Mouse (Mus musculus) liver, embryonic 15.5 days (tissue): ENCODE measurements around the gene Per2. TPM values are rescaled to one million over a fixed set of nuclear protein-coding genes. Genes with fewer than 3 reads are reported as not detected.

Source experiments
- ATAC-seq: fragments of 200-750 bp; cut with Nextera tagmentation; 2 replicates; pipeline ENCODE4 v1.8.0; 2017; ENCODE audit warnings: moderate number of reproducible peaks, mild to moderate bottlenecking, moderate library complexity; ENCODE audit not compliant: insufficient read depth
- H3K27ac ChIP-seq: fragments of 300-500 bp; sonication (generic); replicated peaks from 2 replicates; pipeline ENCODE4 v1.5.1; 2015; ENCODE audit warnings: mild to moderate bottlenecking, inconsistent platforms
- H3K27me3 ChIP-seq: fragments of 300-500 bp; sonication (generic); 2 replicates; pipeline ENCODE4 v1.6.1; 2015; ENCODE audit warnings: mild to moderate bottlenecking, inconsistent platforms
- H3K36me3 ChIP-seq: fragments of 300-500 bp; sonication (generic); replicated peaks from 2 replicates; pipeline ENCODE4 v1.6.1; 2015; ENCODE audit warnings: moderate library complexity, mild to moderate bottlenecking, inconsistent platforms
- H3K4me1 ChIP-seq: fragments of 300-500 bp; sonication (generic); replicated peaks from 2 replicates; pipeline ENCODE4 v1.6.1; 2015; ENCODE audit warnings: inconsistent platforms
- H3K4me2 ChIP-seq: fragments of 300-500 bp; sonication (generic); 2 replicates; pipeline ENCODE4 v1.6.1; 2015; ENCODE audit warnings: moderate library complexity, mild to moderate bottlenecking, inconsistent platforms
- H3K4me3 ChIP-seq: fragments of 300-500 bp; sonication (generic); replicated peaks from 2 replicates; pipeline ENCODE4 v1.5.1; 2015; ENCODE audit warnings: mild to moderate bottlenecking, inconsistent platforms
- H3K9ac ChIP-seq: fragments of 300-500 bp; sonication (generic); 2 replicates; pipeline ENCODE4 v1.6.1; 2015; ENCODE audit warnings: moderate library complexity, mild to moderate bottlenecking, inconsistent platforms
- H3K9me3 ChIP-seq: fragments of 300-500 bp; sonication (generic); replicated peaks from 2 replicates; pipeline ENCODE4 v1.6.1; 2016; ENCODE audit warnings: inconsistent platforms
- WGBS: fragments of 180-500 bp; shearing (Covaris S2); methylation state at CpG from one replicate; pipeline ENCODE4 v1.1.7; 2015; ENCODE audit warnings: mixed read lengths; ENCODE audit not compliant: insufficient replicate concordance; 5-methylcytosine and 5-hydroxymethylcytosine counted together
- polyA plus RNA-seq: library from polyadenylated mRNA; unstranded; fragments of >200 nt; fragmentation: Nextera tagmentation; extraction: Ambion mirVana; gene quantifications from 2 replicates; pipeline ENCODE4 v1.2.1, GENCODE M21; 2015

Per2 gene
- polyA plus RNA-seq, 1 experiment from 2014 or later, result 2.3 TPM

GRCm38 (mm10) chr1:91381091-91381471, 78.0 kb downstream of the Per2 start:
- H3K36me3 ChIP-seq, result peaks cover 95% of the 10 kb centered on the region
- H3K27me3 ChIP-seq, result no peaks in the 10 kb centered on the region
- WGBS, result 86% methylated on average over 4 of the region's 4 CpGs
- H3K4me1 ChIP-seq, result no peaks in the 10 kb centered on the region
- no peak overlapping the region for H3K4me2 ChIP-seq
- no peak overlapping the region for H3K9ac ChIP-seq
- H3K9me3 ChIP-seq, result no peaks in the 10 kb centered on the region
- no peak overlapping the region for H3K4me3 ChIP-seq
- ATAC-seq, result no peak
- H3K27ac ChIP-seq, result no peak overlapping the region

- ATAC-seq, result no peak; the same call in 1 of the 2 replicates
- H3K4me3 ChIP-seq, result no peak overlapping the region
- H3K27ac ChIP-seq, result no peak overlapping the region
- peaks cover 96% of the 10 kb centered on the region for H3K36me3 ChIP-seq
- H3K9ac ChIP-seq, result no peak overlapping the region
- 61% methylated on average over 7 of the region's 7 CpGs for WGBS
- no peaks in the 10 kb centered on the region for H3K4me1 ChIP-seq
- no peaks in the 10 kb centered on the region for H3K9me3 ChIP-seq
- H3K27me3 ChIP-seq, result no peaks in the 10 kb centered on the region
- no peak overlapping the region for H3K4me2 ChIP-seq
Observed at GRCm38 (mm10) chr1:91380453-91381090, 78.6 kb downstream of the Per2 start.

- Histone ChIP-seq H3K4me1 (peaks cover 24% of the 10 kb centered on the region), H3K9ac (0 out of 2 replicates have a peak overlapping the region, but pooled peaks have one; percentile 6)
Observed at GRCm38 (mm10) chr1:91373414-91373835, 85.7 kb downstream of the Per2 start.

GRCm38 (mm10) chr1:91370055-91370454, 89.1 kb downstream of the Per2 start:
- Histone ChIP-seq H3K27me3 (0 out of 2 replicates have a peak, but pooled peaks cover 4% of the 10 kb centered on the region), H3K36me3 (peaks cover 57% of the 10 kb centered on the region), H3K4me2 (no peak overlapping the region), H3K4me1 (peaks cover 43% of the 10 kb centered on the region), H3K27ac (no peak overlapping the region), H3K9ac (no peak overlapping the region), H3K4me3 (no peak overlapping the region), H3K9me3 (no peaks in the 10 kb centered on the region)
- no peak for ATAC-seq
- 82% methylated on average over 23 of the region's 23 CpGs for WGBS

More at GRCm38 (mm10) chr1:91373414-91373835, 85.7 kb downstream of the Per2 start:
- H3K27me3 ChIP-seq, result no peaks in the 10 kb centered on the region
- peak overlapping the region; percentile 23 for H3K4me2 ChIP-seq
- WGBS, result 36% methylated on average over 6 of the region's 6 CpGs
- no peaks in the 10 kb centered on the region for H3K9me3 ChIP-seq
- peaks cover 91% of the 10 kb centered on the region for H3K36me3 ChIP-seq
- ATAC-seq, result peak; percentile 87
- H3K4me3 ChIP-seq, result no peak overlapping the region
- H3K27ac ChIP-seq, result peak overlapping the region; percentile 74

GRCm38 (mm10) chr1:91369408-91369807, 89.7 kb downstream of the Per2 start:
- Histone ChIP-seq H3K27me3 (0 out of 2 replicates have a peak, but pooled peaks cover 4% of the 10 kb centered on the region), H3K27ac (no peak overlapping the region), H3K36me3 (peaks cover 51% of the 10 kb centered on the region), H3K4me2 (no peak overlapping the region), H3K4me1 (peaks cover 42% of the 10 kb centered on the region), H3K9me3 (no peaks in the 10 kb centered on the region), H3K9ac (no peak overlapping the region), H3K4me3 (no peak overlapping the region)
- no peak for ATAC-seq
- 62% methylated on average over 4 of the region's 4 CpGs for WGBS

GRCm38 (mm10) chr1:91367295-91367694, 91.8 kb downstream of the Per2 start:
- Histone ChIP-seq H3K27me3 (0 out of 2 replicates have a peak, but pooled peaks cover 4% of the 10 kb centered on the region), H3K36me3 (peaks cover 30% of the 10 kb centered on the region), H3K27ac (peak overlapping the region; percentile 49), H3K9me3 (no peaks in the 10 kb centered on the region), H3K9ac (peak overlapping the region; percentile 20; the same call in 1 of the 2 replicates), H3K4me2 (peak overlapping the region; percentile 99), H3K4me1 (peaks cover 23% of the 10 kb centered on the region), H3K4me3 (peak overlapping the region; percentile 77)
- WGBS, result 89% methylated on average over 3 of the region's 3 CpGs
- ATAC-seq, result no peak

GRCm38 (mm10) chr1:91366215-91367108, 92.7 kb downstream of the Per2 start, which contains the start of gene Erfe:
Gene Erfe (plus strand): TSS chr1:91366430.
- Histone ChIP-seq H3K4me3 (peak within 1 kb of the TSS; percentile 77), H3K4me2 (peak within 1 kb of the TSS; percentile 99), H3K9ac (peak within 1 kb of the TSS; percentile 73), H3K4me1 (peaks cover 23% of the 10 kb centered on the region), H3K27ac (peak within 1 kb of the TSS; percentile 63), H3K9me3 (no peaks in the 10 kb centered on the region), H3K36me3 (peaks cover 22% of the 10 kb centered on the region), H3K27me3 (0 out of 2 replicates have a peak, but pooled peaks cover 4% of the 10 kb centered on the region)
- ATAC-seq, result peak; percentile 87
- WGBS, result under 1% methylated on average over 68 of the region's 68 CpGs

Other genes starting within 250 kb of the Per2 start
- 66.9 and 68.6 TPM in 2 replicates for gene Ube2f, start 209.0 kb downstream of the Per2 start, polyA plus RNA-seq
- 27.5 and 31.2 TPM in 2 replicates for gene Scly, start 161.0 kb downstream of the Per2 start, polyA plus RNA-seq
- 0.01 and 0.02 TPM in 2 replicates for gene Espnl, start 137.2 kb downstream of the Per2 start, polyA plus RNA-seq
- 0.13 and 0.22 TPM in 2 replicates for gene Klhl30, start 108.3 kb downstream of the Per2 start, polyA plus RNA-seq
- gene Erfe, start 92.9 kb downstream of the Per2 start, polyA plus RNA-seq, result 3.2 and 4.2 TPM in 2 replicates
- 67.7 and 69.9 TPM in 2 replicates for gene Ilkap, start 60.5 kb downstream of the Per2 start, polyA plus RNA-seq
- 21.1 and 24.1 TPM in 2 replicates for gene Hes6, start 45.3 kb downstream of the Per2 start, polyA plus RNA-seq
- 1.8 and 2.1 TPM in 2 replicates for gene Traf3ip1, start 35.3 kb upstream of the Per2 start, polyA plus RNA-seq
- gene Asb1, start 81.2 kb upstream of the Per2 start, polyA plus RNA-seq, result 10.2 and 13.4 TPM in 2 replicates